ENCODE assay signal across 8 mouse cellular contexts in genomic region chr6:86365371-86366124, GRCm38 (mm10). TPM values are rescaled to one million over a fixed set of nuclear protein-coding genes. Genes with fewer than 3 reads are reported as not detected.
DNase-seq lines count a peak whose midpoint lies in the region; ATAC-seq lines count a peak whose summit lies in the region.

Fam136a (plus strand) TSS chr6:86365646.

- peak within 1 kb of the TSS; percentile 97 for H3K4me2 ChIP-seq in hindbrain, embryonic 16.5 days (ENCODE audit: low read length)

- H3K27me3 ChIP-seq in hindbrain, embryonic 16.5 days (replicated peaks; ENCODE audit: control insufficient read depth, insufficient read depth, low read length): no peaks in the 10 kb centered on the region

- no peaks in the 10 kb centered on the region for H3K9me3 ChIP-seq in hindbrain, embryonic 16.5 days (ENCODE audit: control insufficient read depth, low read length)

- DNase-seq in WW6 (ENCODE audit: low read depth, low spot score): peak; percentile 97
- peak; percentile 98 for DNase-seq in cerebellum, postnatal 4 days (ENCODE audit: low spot score in 2 of 2)
- DNase-seq in gastrocnemius, adult 18-20 months (ENCODE audit: low spot score): peak; percentile 97
- DNase-seq in left cerebral cortex, adult 18-20 months (ENCODE audit: low spot score in 2 of 2): peak; percentile 92 to 93
- peak; percentile 93 for DNase-seq in right cerebral cortex, adult 18-20 months
- peak; percentile 89 for DNase-seq in urinary bladder, postnatal 10 days (ENCODE audit: low spot score)

- ATAC-seq in hindbrain, embryonic 16.5 days: peak; percentile 93

- peak within 1 kb of the TSS; percentile 68 for H3K9ac ChIP-seq in hindbrain, embryonic 16.5 days (ENCODE audit: low read depth, low read length)

- under 1% methylated on average over 61 of the region's 76 CpGs for WGBS in hindbrain, embryonic 16.5 days
- WGBS in macrophage (ENCODE audit: missing documents): 0% methylated on average over 61 of the region's 76 CpGs

- no peaks in the 10 kb centered on the region; the same call in 1 of the 2 replicates for H3K79me2 ChIP-seq in macrophage (ENCODE audit: inconsistent target)

- H3K36me3 ChIP-seq in hindbrain, embryonic 16.5 days (ENCODE audit: control insufficient read depth, insufficient read depth, low read length): no peaks in the 10 kb centered on the region
- no peaks in the 10 kb centered on the region for H3K36me3 ChIP-seq in macrophage (ENCODE audit: inconsistent target)

- peak within 1 kb of the TSS; percentile 53 for H3K4me3 ChIP-seq in hindbrain, embryonic 16.5 days (ENCODE audit: low read length)
- peak within 1 kb of the TSS; percentile 59 for H3K4me3 ChIP-seq in macrophage (ENCODE audit: inconsistent target)

- peaks cover 17% of the 10 kb centered on the region for H3K4me1 ChIP-seq in hindbrain, embryonic 16.5 days (ENCODE audit: control insufficient read depth, insufficient read depth, low read depth, low read length)

- peak within 1 kb of the TSS; percentile 73 for H3K27ac ChIP-seq in hindbrain, embryonic 16.5 days (ENCODE audit: low read depth, low read length)
- 0 out of 2 replicates have a peak within 1 kb of the TSS, but pooled peaks have one; percentile 21 for H3K27ac ChIP-seq in macrophage

RNA-seq across cellular contexts. Expression of gene Fam136a, which starts in this region (rescaled TPM):
- total RNA-seq in gastrocnemius, adult 18-20 months (2021): 10 to 100 TPM; 11.3 to 12.6 TPM
- 112 and 114 TPM in 2 replicates for polyA plus RNA-seq in hindbrain, embryonic 16.5 days (2015; fragmentation: Nextera tagmentation; extraction: Ambion mirVana)
- 10 to 100 TPM; 20.5 to 21.7 TPM for total RNA-seq in left cerebral cortex, adult 18-20 months (2021)
- total RNA-seq in macrophage (2018; cell fraction: chromatin; rRNA removed): 10 to 100 TPM in 1 of 26 experiments, 1 to 10 TPM in 21, under 1 TPM in 4; 0.76 to 12.9 (median 2.9) TPM
- total RNA-seq in macrophage (2018; cell fraction: cytosol; rRNA removed): 10 to 100 TPM in 25 of 26 experiments, 1 to 10 TPM in 1; 9.5 to 19.0 (median 14.0) TPM
- 10 to 100 TPM in 3 of 26 experiments, 1 to 10 TPM in 22, under 1 TPM in 1; 0.68 to 18.2 (median 4.7) TPM for total RNA-seq in macrophage (2018; cell fraction: nucleus; rRNA removed)
- polyA plus RNA-seq in macrophage (2018): 12.4 to 38.2 TPM (median 14.4 TPM) in 3 replicates

Comparison
In these comparisons a context has a peak if more than half of its experiments do, and no peak if none do; other contexts are left out.
1. Peak in every context shown above with its lines: DNase-seq, ATAC-seq, H3K4me3 ChIP-seq and H3K27ac ChIP-seq.